Mouse (Mus musculus) heart, adult 9 months (tissue): Measurements from ENCODE around the gene Pced1b.
"Not testable (repeated sequence)": the region's sequence is repeated elsewhere in the genome, so short reads cannot be mapped to it uniquely, and the experiment has no call there.

Source experiments
- DNase-seq, 2 experiments: peaks; one replicate each; pipeline ENCODE4 v3.0.0; 2022; ENCODE audit warnings: low spot score in 2 of 2

The Pced1b gene

GRCm38 (mm10) chr15:97246911-97247790 lies at the start of gene Pced1b, which contains the start of gene Amigo2:
Gene Pced1b (plus strand): TSS chr15:97247107.
Gene Amigo2 (minus strand): TSS chr15:97247287.
- peak; percentile 58 to 65 for DNase-seq

GRCm38 (mm10) chr15:97204889-97205288 lies 42.0 kb upstream of the Pced1b start:
- no peak for DNase-seq

- no peak for DNase-seq
Observed at GRCm38 (mm10) chr15:97205776-97206175, 41.1 kb upstream of the Pced1b start.

GRCm38 (mm10) chr15:97206506-97206905 lies 40.4 kb upstream of the Pced1b start:
- DNase-seq = no peak

GRCm38 (mm10) chr15:97209754-97210153 lies 37.2 kb upstream of the Pced1b start:
- DNase-seq = not testable (repeated sequence)

- DNase-seq = no peak
Observed at GRCm38 (mm10) chr15:97212501-97213477, 34.1 kb upstream of the Pced1b start.

GRCm38 (mm10) chr15:97216843-97217242 lies 30.1 kb upstream of the Pced1b start:
- no peak for DNase-seq

- no peak for DNase-seq
Observed at GRCm38 (mm10) chr15:97223431-97223830, 23.5 kb upstream of the Pced1b start.

- DNase-seq = no peak
Observed at GRCm38 (mm10) chr15:97224003-97224402, 22.9 kb upstream of the Pced1b start.

- no peak for DNase-seq
Observed at GRCm38 (mm10) chr15:97229494-97230077, 17.3 kb upstream of the Pced1b start.

- DNase-seq = no peak
Observed at GRCm38 (mm10) chr15:97234076-97234475, 12.8 kb upstream of the Pced1b start.

GRCm38 (mm10) chr15:97235183-97235582 lies 11.7 kb upstream of the Pced1b start:
- DNase-seq = peak in 1 of 2 experiments; percentile 53

GRCm38 (mm10) chr15:97236943-97237342 lies 10.0 kb upstream of the Pced1b start:
- DNase-seq = no peak

- DNase-seq = no peak
Observed at GRCm38 (mm10) chr15:97245392-97245791, 1.5 kb upstream of the Pced1b start.

- DNase-seq = no peak
Observed at GRCm38 (mm10) chr15:97246256-97246655, 651 bp upstream of the Pced1b start.

GRCm38 (mm10) chr15:97247791-97248161 lies 869 bp downstream of the Pced1b start:
- DNase-seq = peak; percentile 39 to 54

GRCm38 (mm10) chr15:97248296-97248695 lies 1.4 kb downstream of the Pced1b start:
- DNase-seq = peak; percentile 34 to 62

GRCm38 (mm10) chr15:97249322-97249721 lies 2.4 kb downstream of the Pced1b start:
- no peak for DNase-seq

GRCm38 (mm10) chr15:97252493-97253034 lies 5.7 kb downstream of the Pced1b start:
- no peak for DNase-seq

GRCm38 (mm10) chr15:97254375-97254774 lies 7.5 kb downstream of the Pced1b start:
- no peak for DNase-seq

GRCm38 (mm10) chr15:97255800-97256199 lies 8.9 kb downstream of the Pced1b start:
- no peak for DNase-seq

GRCm38 (mm10) chr15:97256411-97256810 lies 9.5 kb downstream of the Pced1b start:
- DNase-seq = no peak
